In genomic region chr8:4584660-4585059, GRCm38 (mm10) we compare ENCODE assay signal across 28 mouse cellular contexts.
"Had no signal": no experiment of that assay in that cellular context is flagged by ENCODE, and none has a peak within 500 bp of the region (broad histone marks: within the 10 kb centered on the region; RNA-seq: fewer than 3 reads in every experiment).

No protein-coding gene starts in this region.

- DNase-seq: gastrocnemius, adult 2 months; gastrocnemius, postnatal 14 days; gastrocnemius, postnatal 36 days; heart, adult 11 months; heart, adult 2 months; heart, postnatal 14 days; heart, postnatal 36 days; kidney, adult 11 months; kidney, adult 2 months; kidney, adult 9 months; kidney, postnatal 25 days; kidney, postnatal 4 days; layer of hippocampus, adult 9-11 months; layer of hippocampus, postnatal 36 days; left cerebral cortex, postnatal 4 days; liver, embryonic 13.5 days; liver, postnatal 0 days had no signal

- H3K9me3 ChIP-seq: heart, embryonic 13.5 days; heart, embryonic 15.5 days; hindbrain, embryonic 13.5 days; hindbrain, embryonic 15.5 days; kidney, embryonic 15.5 days; limb, embryonic 12.5 days; limb, embryonic 15.5 days; liver, embryonic 13.5 days; liver, embryonic 15.5 days had no signal

- H3K4me3 ChIP-seq: gastrocnemius, adult 2 months; heart, adult 2 months; heart, embryonic 13.5 days; heart, embryonic 15.5 days; hindbrain, embryonic 13.5 days; hindbrain, embryonic 15.5 days; kidney, embryonic 15.5 days; limb, embryonic 12.5 days; limb, embryonic 15.5 days; liver, embryonic 13.5 days; liver, embryonic 15.5 days had no signal

- H3K27me3 ChIP-seq: heart, embryonic 13.5 days; heart, embryonic 15.5 days; hindbrain, embryonic 13.5 days; hindbrain, embryonic 15.5 days; kidney, embryonic 15.5 days; limb, embryonic 12.5 days; limb, embryonic 15.5 days; liver, embryonic 13.5 days; liver, embryonic 15.5 days had no signal

- H3K27ac ChIP-seq: gastrocnemius, adult 2 months; heart, adult 2 months; heart, embryonic 13.5 days; heart, embryonic 15.5 days; hindbrain, embryonic 13.5 days; hindbrain, embryonic 15.5 days; hindbrain, postnatal 0 days; kidney, embryonic 15.5 days; kidney, postnatal 0 days; limb, embryonic 12.5 days; limb, embryonic 15.5 days; liver, embryonic 13.5 days; liver, embryonic 15.5 days had no signal

- H3K4me2 ChIP-seq: heart, embryonic 11.5 days; heart, embryonic 13.5 days; heart, embryonic 15.5 days; hindbrain, embryonic 13.5 days; hindbrain, embryonic 15.5 days; kidney, embryonic 15.5 days; limb, embryonic 12.5 days; limb, embryonic 15.5 days; liver, embryonic 13.5 days; liver, embryonic 15.5 days had no signal

- ATAC-seq: hindbrain, postnatal 0 days; liver, postnatal 0 days had no signal

- H3K9ac ChIP-seq: heart, embryonic 13.5 days; heart, embryonic 15.5 days; hindbrain, embryonic 13.5 days; hindbrain, embryonic 15.5 days; kidney, embryonic 15.5 days; limb, embryonic 12.5 days; limb, embryonic 15.5 days; liver, embryonic 13.5 days; liver, embryonic 15.5 days; liver, postnatal 0 days had no signal

- H3K36me3 ChIP-seq: heart, embryonic 13.5 days; heart, embryonic 15.5 days; hindbrain, embryonic 13.5 days; hindbrain, embryonic 15.5 days; kidney, embryonic 15.5 days; limb, embryonic 12.5 days; limb, embryonic 15.5 days; liver, embryonic 13.5 days; liver, embryonic 15.5 days had no signal

- H3K4me1 ChIP-seq: heart, embryonic 15.5 days; hindbrain, embryonic 13.5 days; hindbrain, embryonic 15.5 days; kidney, embryonic 15.5 days; limb, embryonic 12.5 days; limb, embryonic 15.5 days; liver, embryonic 13.5 days; liver, embryonic 15.5 days had no signal
